19 mouse cellular contexts compared by ENCODE assay signal in genomic region chr9:9254764-9255163, GRCm38 (mm10). TPM values are rescaled to one million over a fixed set of nuclear protein-coding genes. Genes with fewer than 3 reads are reported as not detected.
DNase-seq lines count a peak whose midpoint lies in the region; TF ChIP-seq lines count a peak whose summit lies in the region.
"Had no signal": no experiment of that assay in that cellular context is flagged by ENCODE, and none has a peak within 500 bp of the region (broad histone marks: within the 10 kb centered on the region; RNA-seq: fewer than 3 reads in every experiment).

No protein-coding gene starts in this region.

- intact Hi-C loops in left cerebral cortex, postnatal 10 days (cut with DNase I), result no loop called here

- no peaks in the 10 kb centered on the region for H3K4me1 ChIP-seq in olfactory bulb, adult 2 months (ENCODE audit: control insufficient read depth, insufficient read depth, low read length)
- H3K4me1 ChIP-seq: embryonic facial prominence, embryonic 15.5 days; heart, embryonic 12.5 days; hindbrain, embryonic 10.5 days had no signal

- H3K27ac ChIP-seq in olfactory bulb, adult 2 months (ENCODE audit: insufficient read depth, low read depth, low read length), result 0 out of 2 replicates have a peak overlapping the region, but pooled peaks have one; percentile 62
- H3K27ac ChIP-seq: embryonic facial prominence, embryonic 15.5 days; forebrain, embryonic 10.5 days; hindbrain, embryonic 10.5 days; hindbrain, embryonic 14.5 days had no signal

- WGBS in olfactory bulb, adult 2 months, result 63% methylated on average over 1 of the region's 1 CpGs

- DNase-seq in left cerebral cortex, adult 18-20 months (ENCODE audit: low spot score in 2 of 2), result peak; percentile 12 to 27
- no peak for DNase-seq in left cerebral cortex, postnatal 10 days (ENCODE audit: extremely low spot score in 1 of 2, low spot score in 2 of 2)
- peak; percentile 11 for DNase-seq in lung, postnatal 36 days
- DNase-seq in lung, postnatal 10 days, result no peak
- DNase-seq in gastrocnemius, adult 8-10 months (ENCODE audit: low spot score in 2 of 2), result no peak
- DNase-seq: adrenal gland, adult 2 months; adrenal gland, postnatal 36 days; cerebellum, adult 11 months; cerebellum, adult 8-10 months; cerebellum, postnatal 14 days; embryo, embryonic 11 days; gastrocnemius, postnatal 14 days had no signal

- no peak for TF ChIP-seq POLR2A in olfactory bulb, adult 2 months (IDR thresholded peaks at IDR 0.05; ENCODE audit: insufficient read depth, low read depth, low read length)

- no peak for TF ChIP-seq CTCF in olfactory bulb, adult 2 months (IDR thresholded peaks at IDR 0.05; ENCODE audit: insufficient read depth, low read depth, low read length)

- no peak overlapping the region for H3K4me3 ChIP-seq in olfactory bulb, adult 2 months (ENCODE audit: insufficient read depth, low read depth, low read length)
- H3K4me3 ChIP-seq: embryonic facial prominence, embryonic 15.5 days; erythroblast, embryonic 14.5 days; forebrain, embryonic 10.5 days; heart, embryonic 12.5 days; hindbrain, embryonic 10.5 days had no signal

RNA-seq across cellular contexts. Expression of gene Arhgap42, which starts 15.9 kb away (rescaled TPM):
- 10 to 100 TPM; 11.8 to 15.7 TPM for total RNA-seq in left cerebral cortex, adult 18-20 months (2021)
- total RNA-seq in left cerebral cortex, postnatal 10 days (2021), result 10 to 100 TPM; 11.4 to 11.5 TPM
- polyA plus RNA-seq in olfactory bulb, adult 2 months (2012; ENCODE audit: insufficient read depth, insufficient read length, low replicate concordance, missing spikeins), result not detected in 2 replicates
- 1 to 10 TPM; 3.5 to 5.4 (median 4.2) TPM for total RNA-seq in gastrocnemius, adult 8-10 months (2022)

Comparison
In these comparisons a context has a peak if more than half of its experiments do, and no peak if none do; other contexts are left out.
1. DNase-seq: peak in left cerebral cortex, adult 18-20 months (2 of 2) and lung, postnatal 36 days (single experiment); none in left cerebral cortex, postnatal 10 days (0 of 2), lung, postnatal 10 days (single experiment) and gastrocnemius, adult 8-10 months (0 of 2).